Comparison of ENCODE assay signal across 10 mouse cellular contexts in genomic region chr3:101274041-101274770, GRCm38 (mm10). TPM values are rescaled to one million over a fixed set of nuclear protein-coding genes. Genes with fewer than 3 reads are reported as not detected.
A peak's percentile ranks its signal among the peaks of the same experiment; 100 is the strongest.
DNase-seq lines count a peak whose midpoint lies in the region; ATAC-seq lines count a peak whose summit lies in the region.
"Had no signal": no experiment of that assay in that cellular context is flagged by ENCODE, and none has a peak within 500 bp of the region (broad histone marks: within the 10 kb centered on the region; RNA-seq: fewer than 3 reads in every experiment).

No protein-coding gene starts in this region.

- peak; percentile 17 for DNase-seq in cerebellum, adult 9-10 months
- DNase-seq in cerebellum, adult 11-12 months: no peak
- DNase-seq in kidney, postnatal 14 days: peak; percentile 30
- peak; percentile 42 for DNase-seq in CD4-positive, CD25-positive, alpha-beta regulatory T cell, adult 2 months (ENCODE audit: low read depth, low spot score)
- no peak for DNase-seq in spleen, postnatal 10 days (ENCODE audit: low spot score in 2 of 2)
- DNase-seq in limb, embryonic 10.5 days (ENCODE audit: low spot score): no peak

- H3K27ac ChIP-seq in kidney, embryonic 14.5 days (ENCODE audit: low read depth, low read length): no peak overlapping the region
- H3K27ac ChIP-seq in limb, embryonic 10.5 days: no peak overlapping the region
- H3K27ac ChIP-seq: liver, embryonic 14.5 days had no signal

- H3K4me3 ChIP-seq in kidney, embryonic 14.5 days (ENCODE audit: low read length): no peak overlapping the region
- no peak overlapping the region for H3K4me3 ChIP-seq in limb, embryonic 10.5 days

- H3K9ac ChIP-seq in kidney, embryonic 14.5 days (ENCODE audit: low read depth, low read length): no peak overlapping the region
- H3K9ac ChIP-seq: liver, embryonic 14.5 days had no signal

- H3K27me3 ChIP-seq in kidney, embryonic 14.5 days (ENCODE audit: control insufficient read depth, insufficient read depth, low read length): no peaks in the 10 kb centered on the region
- H3K27me3 ChIP-seq in limb, embryonic 10.5 days (ENCODE audit: low read depth, poor library complexity, severe bottlenecking): no peaks in the 10 kb centered on the region

- no peak for ATAC-seq in kidney, embryonic 14.5 days (ENCODE audit: low FRiP score, low TSS enrichment)
- peak; percentile 27 for ATAC-seq in inflammation-experienced regulatory T-cells, adult 6 months

- H3K9me3 ChIP-seq in kidney, embryonic 14.5 days (ENCODE audit: control insufficient read depth, low read length): no peaks in the 10 kb centered on the region
- no peaks in the 10 kb centered on the region for H3K9me3 ChIP-seq in limb, embryonic 10.5 days (replicated peaks)

- H3K4me2 ChIP-seq in kidney, embryonic 14.5 days (replicated peaks; ENCODE audit: low read depth, low read length): no peak overlapping the region

- WGBS in kidney, embryonic 14.5 days: 87% methylated on average over 12 of the region's 12 CpGs
- WGBS in limb, embryonic 10.5 days: 93% methylated on average over 12 of the region's 12 CpGs

- no peaks in the 10 kb centered on the region for H3K36me3 ChIP-seq in kidney, embryonic 14.5 days (ENCODE audit: control insufficient read depth, insufficient read depth, low read length)
- no peaks in the 10 kb centered on the region for H3K36me3 ChIP-seq in limb, embryonic 10.5 days

- H3K4me1 ChIP-seq in kidney, embryonic 14.5 days (ENCODE audit: control insufficient read depth, insufficient read depth, low read length): no peaks in the 10 kb centered on the region
- no peaks in the 10 kb centered on the region for H3K4me1 ChIP-seq in limb, embryonic 10.5 days

RNA-seq across cellular contexts. Expression of gene Cd2, which starts 13.5 kb away (rescaled TPM):
- polyA plus RNA-seq in kidney, embryonic 14.5 days (2014; fragmentation: Nextera tagmentation; extraction: Ambion mirVana): not detected in 2 replicates
- polyA plus RNA-seq in inflammation-experienced regulatory T-cells, adult 6 months (2017; shearing (Covaris generic)): 1,000 to 10,000 TPM; 1,311 to 1,764 (median 1,493) TPM
- polyA plus RNA-seq in limb, embryonic 10.5 days (2016; fragmentation: Nextera tagmentation; extraction: Ambion mirVana): not detected in 2 replicates
- polyA plus RNA-seq: embryonic facial prominence, embryonic 11.5 days; liver, embryonic 14.5 days had no signal

Comparison
In these comparisons a context has a peak if more than half of its experiments do, and no peak if none do; other contexts are left out.
1. DNase-seq: peak in cerebellum, adult 9-10 months (single experiment), kidney, postnatal 14 days (single experiment) and CD4-positive, CD25-positive, alpha-beta regulatory T cell, adult 2 months (single experiment); none in cerebellum, adult 11-12 months (single experiment), spleen, postnatal 10 days (0 of 2) and limb, embryonic 10.5 days (single experiment).
2. RNA of gene Cd2, which starts 13.5 kb away (polyA plus RNA-seq): 1,311 to 1,764 TPM in inflammation-experienced regulatory T-cells, adult 6 months; not detected in kidney, embryonic 14.5 days and not detected in limb, embryonic 10.5 days; every median in the first group is over 1,000 times any median in the second.